Mouse (Mus musculus) lung, embryonic 14.5 days (tissue): ENCODE measurements around the gene Ifnar1. TPM values are rescaled to one million over a fixed set of nuclear protein-coding genes. Genes with fewer than 3 reads are reported as not detected.

Experiments
- ATAC-seq: fragments of 200-750 bp; cut with Nextera tagmentation; 2 replicates; pipeline ENCODE4 v1.8.0; 2017; ENCODE audit warnings: mild to moderate bottlenecking, moderate TSS enrichment, moderate library complexity; ENCODE audit not compliant: insufficient read depth
- DNase-seq: peaks from one replicate; pipeline ENCODE4 v3.0.0-alpha.2; 2015
- H3K27ac ChIP-seq: fragments of 300-500 bp; sonication (generic); 2 replicates; pipeline ENCODE4 v1.5.1; 2014; ENCODE audit warnings: low read depth, mild to moderate bottlenecking, moderate library complexity
- H3K27me3 ChIP-seq: fragments of 300-500 bp; sonication (generic); 2 replicates; pipeline ENCODE4 v1.6.1; 2014; ENCODE audit warnings: low read length, control low read depth; ENCODE audit not compliant: insufficient read depth
- H3K36me3 ChIP-seq: fragments of 300-500 bp; sonication (generic); 2 replicates; pipeline ENCODE4 v1.6.1; 2014; ENCODE audit warnings: control low read depth; ENCODE audit not compliant: insufficient read depth
- H3K4me1 ChIP-seq: fragments of 300-500 bp; sonication (generic); 2 replicates; pipeline ENCODE4 v1.6.1; 2014; ENCODE audit warnings: antibody characterized with exemption, control low read depth; ENCODE audit not compliant: insufficient read depth
- H3K4me2 ChIP-seq: fragments of 300-500 bp; sonication (generic); 2 replicates; pipeline ENCODE4 v1.6.1; 2014; ENCODE audit warnings: mild to moderate bottlenecking
- H3K4me3 ChIP-seq: fragments of 300-500 bp; sonication (generic); 2 replicates; pipeline ENCODE4 v1.5.1; 2014; ENCODE audit warnings: low read depth, low read length
- H3K9ac ChIP-seq: fragments of 300-500 bp; sonication (generic); 2 replicates; pipeline ENCODE4 v1.6.1; 2014
- H3K9me3 ChIP-seq: fragments of 300-500 bp; sonication (generic); 2 replicates; pipeline ENCODE4 v1.6.1; 2016; ENCODE audit warnings: low read depth, low read length, control low read depth
- CTCF ChIP-seq: IDR thresholded peaks from 2 replicates; pipeline ENCODE4 v1.5.1; 2016; ENCODE audit warnings: antibody characterized with exemption, low read depth
- WGBS: fragments of 180-500 bp; shearing (Covaris S2); extraction: QIAGEN DNeasy Blood & Tissue Kit; methylation state at CpG from one replicate; pipeline ENCODE4 v1.1.7; 2014; 5-methylcytosine and 5-hydroxymethylcytosine counted together
- polyA plus RNA-seq: library from polyadenylated mRNA; unstranded; fragments of >200 nt; fragmentation: Nextera tagmentation; extraction: Ambion mirVana; gene quantifications from 2 replicates; pipeline ENCODE4 v1.2.1, GENCODE M21; 2014

Ifnar1 gene
- polyA plus RNA-seq, 1 experiment from 2014 or later = 73.6 TPM

DNA sequence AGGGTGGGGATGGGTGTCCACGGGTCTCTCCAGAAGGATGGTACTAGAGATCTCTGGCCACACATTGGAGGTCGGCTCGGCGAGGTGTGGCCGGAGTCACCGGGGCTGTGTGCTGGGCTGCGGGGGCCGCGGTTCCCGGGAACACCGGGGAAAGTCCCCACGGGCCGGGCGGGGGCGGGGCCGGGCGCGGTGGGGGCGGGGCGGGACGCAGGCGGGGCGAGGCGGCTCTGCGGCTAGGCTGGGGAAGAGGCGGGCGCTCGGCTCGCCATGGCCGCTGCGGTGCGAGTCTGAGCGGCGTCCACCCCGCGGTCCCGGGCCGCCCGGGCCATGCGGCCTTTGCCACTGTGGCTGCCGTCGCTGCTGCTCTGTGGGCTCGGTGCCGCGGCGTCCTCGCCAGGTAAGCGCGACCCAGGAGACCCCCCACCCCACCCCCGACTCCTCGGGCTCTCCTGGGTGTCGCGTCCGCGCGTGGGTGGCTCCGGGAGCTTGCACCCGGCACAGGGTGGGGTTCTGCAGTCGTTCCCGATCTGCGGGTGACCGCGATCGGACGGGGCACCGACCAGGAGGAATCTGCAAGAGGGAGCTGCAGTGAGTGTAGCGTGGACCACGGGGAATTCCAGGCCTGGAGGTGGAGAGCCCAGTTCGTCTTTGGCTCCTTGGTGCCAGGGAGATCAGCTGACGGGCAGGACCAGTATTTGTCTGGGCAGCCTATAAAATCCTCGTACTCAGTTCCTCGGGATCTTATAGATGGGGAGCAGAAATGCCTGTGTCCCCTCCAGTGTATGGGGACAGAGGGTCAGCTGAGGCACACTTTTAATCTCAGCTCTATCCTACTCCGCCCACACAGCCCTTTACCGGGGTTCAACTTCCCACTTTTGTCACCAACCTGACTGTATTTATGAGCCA, 62.1 kb downstream of the Ifnar1 start, which contains the start of gene Ifngr2:
Gene Ifngr2 (plus strand): TSS at position 237 of the 906 bp plus-strand sequence.
- H3K36me3 ChIP-seq = no peaks in the 10 kb centered on the region
- H3K4me2 ChIP-seq = peak within 1 kb of the TSS; percentile 80
- peak within 1 kb of the TSS; percentile 96 for H3K4me3 ChIP-seq
- ATAC-seq (peak; percentile 94), DNase-seq (peak; percentile 76)
- no peaks in the 10 kb centered on the region for H3K9me3 ChIP-seq
- WGBS = under 1% methylated on average over 73 of the region's 74 CpGs
- H3K27ac ChIP-seq = peak within 1 kb of the TSS; percentile 81
- peaks cover 12% of the 10 kb centered on the region for H3K4me1 ChIP-seq
- peak within 1 kb of the TSS; percentile 95 for H3K9ac ChIP-seq
- TF ChIP-seq CTCF = no peak
- H3K27me3 ChIP-seq = no peaks in the 10 kb centered on the region

DNA sequence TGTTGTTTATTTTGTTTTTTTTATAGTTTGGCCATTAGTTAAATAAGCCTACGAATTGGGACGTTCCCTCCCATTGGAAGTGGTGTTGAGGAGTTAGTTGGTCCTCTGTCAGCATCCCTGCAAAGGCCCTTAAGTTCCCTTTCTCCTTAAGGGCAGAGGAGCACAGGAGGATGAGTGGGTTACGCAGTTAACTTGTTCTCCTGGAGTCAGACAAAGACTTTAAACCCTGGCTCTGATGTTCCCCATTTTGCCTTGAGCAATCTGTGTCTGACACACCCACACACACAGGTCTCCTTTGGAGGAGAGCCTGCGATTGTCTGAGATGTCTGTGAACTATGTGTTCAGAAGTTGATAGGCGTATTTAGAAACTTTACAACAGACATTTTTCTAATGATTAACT, 62.9 kb downstream of the Ifnar1 start:
- DNase-seq = no peak
- peaks cover 12% of the 10 kb centered on the region for H3K4me1 ChIP-seq
- no peak for ATAC-seq
- WGBS = 46% methylated on average over 5 of the region's 5 CpGs
- peak overlapping the region; percentile 96 for H3K4me3 ChIP-seq
- TF ChIP-seq CTCF = no peak
- H3K4me2 ChIP-seq = peak overlapping the region; percentile 80
- H3K27ac ChIP-seq = no peak overlapping the region
- no peaks in the 10 kb centered on the region for H3K36me3 ChIP-seq
- H3K9ac ChIP-seq = peak overlapping the region; percentile 95; the same call in 1 of the 2 replicates
- no peaks in the 10 kb centered on the region for H3K27me3 ChIP-seq
- H3K9me3 ChIP-seq = no peaks in the 10 kb centered on the region

DNA sequence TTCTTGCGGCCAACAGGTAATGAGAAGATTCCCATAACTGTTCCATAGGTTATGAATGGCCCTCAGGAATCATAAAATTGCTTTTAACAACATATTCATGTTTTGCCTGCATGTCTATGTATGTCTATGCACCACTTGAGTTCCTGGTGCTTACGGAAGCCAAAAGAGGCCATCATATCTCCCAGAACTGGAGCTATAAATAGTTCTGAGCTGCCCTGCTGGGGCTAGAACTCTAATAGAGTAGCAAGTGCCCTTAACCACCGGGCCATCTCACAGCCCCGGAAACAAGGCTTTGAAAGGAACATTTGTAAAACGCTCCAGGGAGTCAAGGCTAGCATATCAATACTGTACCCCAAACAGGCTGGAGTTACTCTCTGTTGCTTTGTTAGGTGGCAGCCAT, 63.5 kb downstream of the Ifnar1 start:
- DNase-seq (no peak), ATAC-seq (no peak)
- Histone ChIP-seq H3K36me3 (no peaks in the 10 kb centered on the region), H3K4me1 (peaks cover 16% of the 10 kb centered on the region), H3K27me3 (no peaks in the 10 kb centered on the region), H3K27ac (no peak overlapping the region), H3K9me3 (no peaks in the 10 kb centered on the region), H3K4me2 (peak overlapping the region; percentile 80), H3K9ac (no peak overlapping the region), H3K4me3 (peak overlapping the region; percentile 1; the same call in 1 of the 2 replicates)
- TF ChIP-seq CTCF = no peak
- 48% methylated on average over 5 of the region's 5 CpGs for WGBS

DNA sequence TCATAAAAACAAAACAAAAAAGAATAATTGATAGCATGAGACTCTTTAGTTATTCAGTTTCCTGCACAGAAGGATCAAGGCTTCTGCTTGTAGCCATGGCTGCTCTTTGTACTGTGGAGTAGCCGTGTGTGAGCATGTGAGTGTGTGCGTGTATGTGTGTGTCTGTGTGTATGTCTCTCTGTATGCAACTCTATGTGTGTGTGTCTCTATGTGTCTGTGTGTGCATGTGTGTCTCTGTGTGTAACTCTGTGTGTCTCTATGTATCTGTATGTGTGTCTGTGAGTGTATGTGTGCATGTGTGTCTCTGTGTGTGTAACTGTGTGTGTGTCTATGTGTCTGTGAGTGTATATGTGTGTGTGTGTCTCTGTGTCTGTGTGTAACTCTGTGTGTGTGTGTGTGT, 64.0 kb downstream of the Ifnar1 start:
- peak overlapping the region; percentile 1; the same call in 1 of the 2 replicates for H3K4me3 ChIP-seq

DNA sequence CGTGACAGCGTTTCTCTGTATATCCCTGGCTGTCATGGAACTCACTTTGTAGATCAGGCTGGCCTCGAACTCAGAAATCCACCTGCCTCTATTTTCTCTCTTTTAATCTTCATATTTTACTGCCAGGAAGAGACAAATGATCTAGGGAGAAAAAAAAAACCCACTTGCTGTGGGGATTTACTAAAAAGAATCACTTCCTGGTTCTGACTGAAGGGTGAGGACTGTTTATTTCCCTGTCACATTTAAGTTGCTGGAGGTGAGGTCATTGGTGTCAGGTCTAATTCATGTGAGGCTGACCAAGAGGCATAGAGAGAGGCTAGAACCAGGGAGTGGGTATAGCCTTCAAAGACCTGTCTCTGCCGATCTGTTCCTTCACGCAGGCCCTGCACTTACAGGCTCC, 64.6 kb downstream of the Ifnar1 start:
- Histone ChIP-seq H3K4me2 (no peak overlapping the region), H3K27ac (no peak overlapping the region), H3K9me3 (no peaks in the 10 kb centered on the region), H3K4me1 (peaks cover 18% of the 10 kb centered on the region), H3K27me3 (no peaks in the 10 kb centered on the region), H3K9ac (no peak overlapping the region), H3K36me3 (no peaks in the 10 kb centered on the region), H3K4me3 (no peak overlapping the region)
- DNase-seq = no peak
- ATAC-seq = no peak
- WGBS = 71% methylated on average over 5 of the region's 5 CpGs
- no peak for TF ChIP-seq CTCF

More for the DNA sequence above, 64.0 kb downstream of the Ifnar1 start:
- TF ChIP-seq CTCF = no peak
- Histone ChIP-seq H3K4me1 (peaks cover 18% of the 10 kb centered on the region), H3K9ac (no peak overlapping the region), H3K27me3 (no peaks in the 10 kb centered on the region), H3K4me2 (peak overlapping the region; percentile 80), H3K27ac (no peak overlapping the region), H3K9me3 (no peaks in the 10 kb centered on the region), H3K36me3 (no peaks in the 10 kb centered on the region)
- DNase-seq (no peak), ATAC-seq (no peak)
- WGBS = 75% methylated on average over 2 of the region's 2 CpGs

DNA sequence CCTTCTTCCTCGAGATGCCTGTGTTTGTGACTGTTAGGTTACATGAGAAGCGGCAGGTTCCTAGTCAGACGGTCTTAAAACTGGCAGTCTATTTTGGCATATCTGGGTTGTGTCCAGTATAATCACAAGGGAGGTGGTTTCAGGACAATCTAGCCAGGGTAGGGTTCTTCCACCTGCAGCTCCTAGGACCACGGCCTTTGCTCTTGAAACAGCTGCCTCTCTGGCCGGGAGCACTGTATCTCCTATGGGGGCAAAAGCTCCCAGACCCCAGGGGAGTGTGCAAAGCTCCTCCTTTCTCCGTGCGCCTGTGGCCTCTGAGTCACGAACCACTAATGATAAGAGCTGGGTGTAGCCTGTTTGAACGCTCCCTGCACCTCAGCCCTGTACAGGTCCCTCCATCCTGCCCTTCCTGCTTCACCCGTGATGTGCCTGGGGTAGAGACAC, 66.1 kb downstream of the Ifnar1 start:
- Histone ChIP-seq H3K4me3 (no peak overlapping the region), H3K36me3 (peaks cover 6% of the 10 kb centered on the region; the same call in 1 of the 2 replicates), H3K9me3 (no peaks in the 10 kb centered on the region), H3K9ac (no peak overlapping the region), H3K27ac (no peak overlapping the region), H3K27me3 (no peaks in the 10 kb centered on the region), H3K4me2 (no peak overlapping the region), H3K4me1 (peaks cover 14% of the 10 kb centered on the region; the same call in 1 of the 2 replicates)
- DNase-seq (no peak), ATAC-seq (no peak)
- no peak for TF ChIP-seq CTCF
- 64% methylated on average over 10 of the region's 10 CpGs for WGBS

DNA sequence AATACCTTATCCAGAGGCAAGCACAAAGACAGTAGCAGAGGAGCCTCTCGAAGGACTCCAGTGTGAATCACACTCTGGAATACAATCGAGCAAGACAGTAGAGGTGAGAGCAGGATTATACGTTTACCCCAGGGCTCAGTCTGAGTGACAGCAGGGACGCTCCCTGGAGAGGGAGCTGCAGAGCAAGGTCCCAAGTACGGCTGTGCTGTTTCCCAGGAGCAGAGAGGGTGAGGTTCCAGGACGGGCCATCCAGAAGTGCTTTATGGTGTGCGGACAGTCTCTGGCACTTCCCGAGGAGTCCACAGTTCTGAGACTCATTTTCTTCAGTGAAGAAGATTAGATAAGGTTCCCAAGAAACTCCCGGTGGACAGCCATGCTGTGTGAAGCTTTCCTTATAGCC, 67.0 kb downstream of the Ifnar1 start:
- ATAC-seq (no peak), DNase-seq (no peak)
- Histone ChIP-seq H3K4me2 (no peak overlapping the region), H3K9me3 (no peaks in the 10 kb centered on the region), H3K27ac (no peak overlapping the region), H3K9ac (no peak overlapping the region), H3K36me3 (peaks cover 10% of the 10 kb centered on the region; the same call in 1 of the 2 replicates), H3K27me3 (no peaks in the 10 kb centered on the region), H3K4me3 (no peak overlapping the region), H3K4me1 (peaks cover 10% of the 10 kb centered on the region; the same call in 1 of the 2 replicates)
- WGBS = 41% methylated on average over 9 of the region's 9 CpGs
- TF ChIP-seq CTCF = 0 out of 2 replicates have a peak, but pooled peaks have one; percentile 8
